Mouse (Mus musculus): Measurements from ENCODE around the gene Pias3.
"Not testable (repeated sequence)": the region's sequence is repeated elsewhere in the genome, so short reads cannot be mapped to it uniquely, and the experiment has no call there.

Gene Pias3

DNA sequence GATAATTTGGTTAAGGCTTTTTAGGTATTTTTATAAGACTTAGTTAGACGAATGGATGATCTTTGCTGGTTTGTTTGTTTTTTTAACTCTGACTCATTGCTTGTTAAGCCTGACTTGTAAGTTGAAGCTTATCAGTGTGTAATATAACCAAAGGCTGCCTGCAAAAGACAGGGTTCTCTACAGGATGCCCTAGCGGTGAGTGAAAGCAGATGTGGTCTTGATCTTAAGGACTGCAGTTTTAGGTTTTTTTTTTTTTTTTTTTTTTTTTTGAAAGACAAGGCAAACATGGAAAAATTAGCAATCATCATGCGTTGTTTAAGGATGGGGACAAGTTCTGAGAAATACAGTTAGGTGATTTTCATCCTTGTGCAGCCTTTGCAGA, 33.2 kb downstream of the Pias3 start:
- no peak for DNase-seq (ENCODE audit: low read depth)

- no peak for DNase-seq (ENCODE audit: low read depth)
Observed at GRCm38 (mm10) chr3:96730785-96731184, 34.6 kb downstream of the Pias3 start.

DNA sequence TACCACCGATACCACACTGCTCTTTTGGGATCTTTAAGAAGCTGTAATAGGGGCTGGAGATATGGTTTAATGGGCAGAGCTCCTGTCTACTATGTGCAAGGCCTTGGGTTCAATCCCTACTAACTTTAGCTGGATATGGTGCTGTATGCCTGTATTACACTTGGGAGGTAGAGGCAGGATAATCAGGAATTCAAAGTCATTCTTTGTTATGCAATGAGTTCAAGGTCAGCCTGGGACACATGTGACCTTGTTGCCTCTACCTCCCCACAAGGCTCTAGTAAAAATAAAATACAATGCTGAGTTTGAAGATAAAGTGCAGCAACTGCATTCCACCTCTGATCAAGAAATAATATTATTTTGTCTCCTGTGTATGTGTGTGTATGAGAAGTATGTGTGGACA, 37.8 kb downstream of the Pias3 start:
- DNase-seq (ENCODE audit: low read depth) = no peak

DNA sequence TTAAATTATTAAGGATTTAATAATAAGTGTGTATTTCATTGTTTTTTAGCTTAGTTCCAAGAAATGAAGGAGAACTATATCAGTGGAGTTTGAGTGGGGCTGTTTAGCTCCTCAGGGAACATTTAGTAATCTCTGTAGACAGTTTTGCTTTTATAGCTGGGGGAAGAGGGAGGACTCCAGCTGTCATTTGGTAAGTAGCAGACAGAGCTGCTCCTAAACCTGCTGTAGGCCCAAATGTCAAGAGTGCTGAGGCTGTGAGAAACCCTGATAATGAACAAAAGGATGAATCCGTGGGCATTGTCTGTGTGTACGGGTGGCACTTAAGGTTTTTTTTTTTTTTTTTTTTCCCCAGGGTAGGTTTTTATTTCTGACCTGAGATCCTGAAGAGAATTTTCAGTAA, 39.0 kb downstream of the Pias3 start:
- no peak for DNase-seq (ENCODE audit: low read depth)

DNA sequence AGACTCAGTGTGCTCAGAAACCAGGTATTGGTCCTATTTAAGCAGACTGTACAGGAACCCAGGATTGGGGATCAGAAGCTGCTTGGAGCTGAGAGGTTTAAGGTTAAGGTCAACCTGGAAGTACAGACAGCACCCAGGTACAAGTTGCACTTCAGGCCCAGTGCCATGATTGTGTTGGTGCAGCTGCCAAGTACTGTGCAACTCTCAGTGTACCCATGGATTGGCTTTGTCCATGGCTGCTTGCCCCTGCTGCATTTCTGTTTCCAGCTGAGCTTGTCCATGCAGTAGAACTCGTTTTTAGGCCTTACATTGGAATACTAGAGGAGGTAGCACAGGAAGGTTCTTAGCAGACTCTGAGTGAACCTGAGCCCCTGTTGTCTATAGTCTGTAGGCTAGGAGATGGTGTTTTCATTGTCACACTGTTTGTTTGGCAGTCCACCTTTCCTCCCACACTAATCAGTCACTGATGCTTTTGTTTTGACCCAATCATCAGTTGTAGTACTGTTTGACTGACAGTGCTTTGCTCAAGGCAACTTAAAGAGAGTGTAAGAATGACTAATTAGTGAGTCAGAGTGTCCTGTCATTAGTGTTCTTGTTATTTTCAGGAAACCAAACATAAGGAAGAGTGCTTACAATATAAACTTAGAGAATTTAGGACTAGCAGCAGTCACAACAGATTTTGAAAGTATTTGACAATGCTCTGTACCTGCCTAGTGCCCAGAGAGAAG, 41.0 kb downstream of the Pias3 start:
- no peak for DNase-seq (ENCODE audit: low read depth)

DNA sequence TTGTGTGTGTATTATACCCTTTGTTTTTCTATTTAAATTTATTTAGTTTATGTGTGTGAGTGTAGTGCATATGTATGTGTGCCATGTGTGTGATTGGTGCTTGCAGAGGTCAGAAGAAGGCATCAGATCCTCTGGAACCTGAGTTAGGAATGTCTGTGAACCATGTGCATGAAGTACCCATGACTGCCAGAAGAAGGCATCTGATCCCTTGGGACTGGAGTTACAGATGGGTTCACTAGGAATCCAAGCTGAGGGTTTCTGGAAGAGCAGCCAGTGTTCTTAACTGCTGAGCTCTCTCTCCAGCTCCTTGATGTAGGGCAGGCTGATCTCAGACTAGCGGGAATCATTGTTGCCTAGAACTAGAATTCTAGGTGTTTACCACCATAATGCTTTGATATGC, 41.8 kb downstream of the Pias3 start:
- DNase-seq (ENCODE audit: low read depth) = no peak

GRCm38 (mm10) chr3:96740279-96740678, 44.1 kb downstream of the Pias3 start:
- DNase-seq (ENCODE audit: low read depth) = not testable (repeated sequence)

DNA sequence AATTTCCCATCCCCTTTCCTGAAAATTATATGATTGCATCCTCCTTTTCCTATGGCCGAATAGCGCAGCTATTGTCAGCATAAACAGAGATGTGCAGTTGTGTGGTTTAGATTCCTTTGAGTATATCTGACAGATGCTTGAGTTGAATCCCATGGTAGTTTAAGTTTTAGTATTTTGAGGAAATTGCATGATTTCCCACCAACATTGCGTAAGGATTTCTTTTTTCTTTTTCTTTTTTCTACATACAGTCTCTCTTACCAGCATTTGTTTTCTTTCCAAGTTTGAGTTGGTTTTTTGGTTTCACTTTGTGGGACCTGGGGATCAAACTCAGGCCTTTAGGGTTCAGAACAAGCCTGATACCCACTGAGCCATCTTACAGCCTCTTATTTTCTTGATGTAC, 48.2 kb downstream of the Pias3 start:
- DNase-seq (ENCODE audit: low read depth) = no peak

- DNase-seq (ENCODE audit: low read depth) = no peak
Observed at GRCm38 (mm10) chr3:96746829-96747228, 50.6 kb downstream of the Pias3 start.
